Mouse (Mus musculus) layer of hippocampus, postnatal 10 days (tissue): ENCODE results near the gene Ncl. TPM values are rescaled to one million over a fixed set of nuclear protein-coding genes. Genes with fewer than 3 reads are reported as not detected.

Experiments used
- DNase-seq, 2 experiments: peaks; one replicate each; pipeline ENCODE4 v3.0.0; 2021; ENCODE audit warnings: low spot score in 2 of 2
- total RNA-seq, 2 experiments: library from RNA; stranded (reverse); gene quantifications; 2 replicates each; pipeline ENCODE4 v1.2.3; 2021

Gene Ncl
- total RNA-seq, 2 experiments from 2014 or later = 192 to 208 TPM

DNA sequence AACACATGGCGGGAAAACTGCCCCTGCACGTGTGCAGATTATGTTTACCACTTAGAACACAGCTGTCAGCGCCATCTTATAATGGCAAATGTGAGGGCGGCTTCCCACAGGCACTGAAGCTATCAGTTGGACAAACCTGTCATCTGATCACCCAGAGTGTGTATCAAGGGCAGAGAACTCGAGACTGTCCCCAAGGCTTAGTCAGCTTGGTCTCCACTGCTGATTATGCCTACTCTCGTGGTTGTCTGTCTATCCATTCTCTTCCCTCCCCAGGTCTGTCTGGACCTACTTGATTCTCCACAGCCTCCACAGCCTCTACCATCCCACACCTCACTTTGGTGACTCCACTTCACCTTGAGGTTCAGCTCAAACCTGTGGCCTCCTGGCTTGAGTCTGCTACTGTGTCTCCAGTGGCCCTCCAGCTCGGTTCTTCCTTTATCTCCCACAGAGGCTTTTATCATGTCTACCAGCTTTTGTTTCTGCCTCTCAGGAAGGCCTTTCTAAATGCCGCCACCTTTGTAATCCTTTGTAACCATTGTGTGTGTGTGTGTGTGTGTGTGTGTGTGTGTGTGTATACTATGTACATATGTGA is 38.3 kb downstream of the Ncl start:
- no peak for DNase-seq

DNA sequence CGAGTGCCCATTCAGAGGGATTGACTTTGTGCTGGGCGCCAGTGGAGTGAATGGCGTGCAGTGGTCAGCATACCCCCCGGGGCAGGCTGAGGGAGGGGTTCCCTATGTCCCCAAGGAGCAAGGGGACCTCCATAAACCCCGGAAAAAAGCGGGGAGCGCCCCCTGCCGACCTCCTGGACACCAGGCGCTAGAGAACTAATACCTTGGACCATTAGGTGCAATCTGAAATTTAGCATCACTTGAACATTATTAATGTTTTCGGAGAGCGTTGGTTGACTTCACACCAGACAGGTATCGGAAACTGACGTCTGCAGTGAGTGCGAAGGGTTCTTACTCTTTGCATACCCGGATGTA is 45.5 kb downstream of the Ncl start:
- peak in 1 of 2 experiments; percentile 52 for DNase-seq

DNA sequence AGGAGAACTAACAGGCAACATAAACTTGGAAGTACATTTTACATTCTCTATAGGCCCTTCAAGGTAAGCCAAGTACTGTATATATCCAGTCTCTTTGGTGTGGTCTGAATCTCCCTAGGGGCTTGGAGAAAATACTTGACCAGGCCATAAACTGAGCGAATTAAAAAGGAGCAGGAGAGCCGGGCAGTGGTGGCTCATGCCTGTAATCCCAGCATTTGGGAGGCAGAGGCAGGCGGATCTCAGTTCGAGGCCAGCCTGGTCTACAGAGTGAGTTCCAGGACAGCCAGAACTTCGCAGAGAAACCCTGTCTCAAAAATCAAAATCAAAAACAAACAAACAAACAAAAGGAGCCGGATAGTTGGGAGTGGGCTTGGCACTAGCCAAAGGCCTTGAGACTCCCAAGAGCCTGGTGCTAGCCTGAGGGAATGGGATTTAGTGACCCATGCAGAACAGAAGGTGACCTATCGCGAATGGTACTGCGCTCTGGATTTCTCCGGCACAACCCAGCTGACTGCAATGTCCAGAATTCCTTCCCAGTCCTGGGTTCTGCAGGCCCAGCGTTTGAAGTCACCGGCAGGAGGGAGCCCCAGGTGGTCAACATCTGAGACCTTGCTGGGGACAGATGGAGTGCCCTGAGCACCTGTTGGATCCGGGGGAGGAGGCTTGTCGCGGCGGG is 46.0 kb downstream of the Ncl start:
- DNase-seq = no peak

DNA sequence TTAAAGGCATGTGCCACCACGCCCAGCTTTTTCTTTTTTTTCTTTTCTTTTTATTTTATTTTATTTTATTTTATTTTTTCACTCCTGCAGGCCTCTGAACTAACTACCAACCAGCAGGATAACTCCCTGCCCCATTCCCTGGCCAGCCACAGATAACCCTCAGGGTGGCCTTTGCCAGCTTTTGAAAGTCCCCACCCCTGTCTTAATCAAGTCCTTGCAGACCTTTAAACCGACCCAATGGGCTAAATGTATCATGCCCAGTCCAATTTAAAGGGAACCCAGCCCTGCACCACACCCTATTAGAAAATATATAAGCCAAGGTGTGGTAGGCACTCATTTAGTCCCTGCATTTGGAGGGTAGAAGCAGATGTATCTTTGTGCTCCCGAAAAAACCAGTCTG is 46.9 kb downstream of the Ncl start:
- DNase-seq = no peak

DNA sequence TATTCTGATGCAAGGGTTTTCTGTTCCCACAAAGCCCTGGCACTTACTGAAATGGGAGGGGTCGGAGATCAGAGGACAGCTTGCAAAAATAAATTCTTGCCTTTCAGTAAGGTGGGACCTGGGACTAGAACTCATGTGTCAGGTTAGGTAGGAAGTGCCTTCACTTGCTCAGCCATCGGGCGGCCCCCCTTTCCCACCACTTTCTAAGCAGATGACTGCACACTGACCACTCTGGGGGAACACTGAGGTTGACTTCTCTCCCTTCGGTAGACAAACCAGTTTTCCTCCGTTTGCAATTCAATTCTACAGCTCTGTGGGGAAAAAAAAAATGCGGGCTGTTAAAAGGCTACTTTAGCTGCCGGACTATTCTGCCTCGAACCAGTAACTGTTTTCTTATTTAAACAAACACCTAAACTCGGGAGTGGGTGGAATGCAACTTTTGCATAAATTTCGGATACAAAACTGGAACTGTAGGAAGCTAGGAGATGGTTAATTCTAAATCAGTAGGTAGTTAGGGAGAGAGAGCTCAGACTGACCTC is 47.7 kb downstream of the Ncl start:
- DNase-seq = no peak

DNA sequence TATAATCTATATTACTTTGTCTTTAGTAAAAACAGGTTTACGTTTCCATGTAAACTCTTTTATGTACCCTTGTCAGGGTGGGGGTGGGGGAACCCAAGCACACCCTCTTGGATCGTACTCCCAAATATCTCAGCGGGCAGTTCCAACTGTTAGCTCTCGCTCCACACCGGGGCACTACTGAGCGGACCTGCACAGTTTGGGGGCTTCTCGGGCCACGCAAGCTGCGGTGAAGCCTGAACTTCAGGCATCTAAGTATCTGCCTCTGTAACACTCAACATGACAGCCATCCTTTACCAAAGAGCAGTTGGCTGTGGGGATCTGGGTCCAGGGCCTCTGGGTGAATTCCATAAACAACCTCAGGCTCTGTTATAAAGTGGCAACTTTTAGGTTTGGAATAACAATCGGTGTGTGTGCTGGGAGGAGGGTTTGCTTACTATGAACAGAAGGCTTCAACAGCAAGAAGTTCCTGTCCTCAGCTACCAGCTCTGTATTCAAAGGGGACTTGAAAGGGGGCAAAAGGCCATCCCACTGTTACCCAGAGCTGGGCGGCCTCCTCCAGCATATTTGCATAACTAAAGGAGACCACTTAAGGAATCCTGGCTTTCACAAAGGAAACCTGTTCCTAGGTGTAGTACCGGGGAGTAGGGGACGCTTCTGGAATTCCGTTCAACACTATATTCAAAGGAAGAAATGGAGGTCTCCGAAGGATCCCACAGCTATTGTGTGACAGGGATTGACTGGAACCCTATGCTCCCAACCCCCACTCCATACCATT is 48.5 kb downstream of the Ncl start:
- no peak for DNase-seq

DNA sequence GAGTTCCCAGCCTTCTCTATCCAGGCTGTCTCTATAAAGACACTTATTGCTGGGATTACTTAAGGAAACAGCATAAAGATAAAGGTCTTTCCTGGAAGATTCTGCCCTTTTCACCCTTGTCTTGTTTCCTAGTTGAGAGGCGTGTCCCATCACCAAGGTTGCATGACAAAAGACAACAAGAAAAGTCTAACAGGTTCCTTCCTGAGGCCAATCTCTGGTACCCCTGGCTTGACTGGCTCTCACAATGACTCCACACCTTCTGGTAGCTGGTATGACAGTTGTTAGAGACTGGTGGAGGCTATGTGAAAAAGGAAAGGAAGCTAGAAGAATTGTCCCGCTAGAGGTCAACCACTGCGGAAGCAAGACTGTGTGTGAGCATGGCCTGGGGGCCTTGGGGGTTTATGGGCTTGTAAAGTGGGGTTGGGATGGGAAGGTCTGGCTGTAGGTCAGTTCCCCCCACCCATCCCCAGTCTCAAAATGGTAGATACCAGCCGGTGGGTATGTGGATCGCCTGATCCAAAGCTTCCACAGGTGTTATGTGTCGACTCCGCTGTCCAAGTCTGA is 49.8 kb downstream of the Ncl start:
- no peak for DNase-seq

DNA sequence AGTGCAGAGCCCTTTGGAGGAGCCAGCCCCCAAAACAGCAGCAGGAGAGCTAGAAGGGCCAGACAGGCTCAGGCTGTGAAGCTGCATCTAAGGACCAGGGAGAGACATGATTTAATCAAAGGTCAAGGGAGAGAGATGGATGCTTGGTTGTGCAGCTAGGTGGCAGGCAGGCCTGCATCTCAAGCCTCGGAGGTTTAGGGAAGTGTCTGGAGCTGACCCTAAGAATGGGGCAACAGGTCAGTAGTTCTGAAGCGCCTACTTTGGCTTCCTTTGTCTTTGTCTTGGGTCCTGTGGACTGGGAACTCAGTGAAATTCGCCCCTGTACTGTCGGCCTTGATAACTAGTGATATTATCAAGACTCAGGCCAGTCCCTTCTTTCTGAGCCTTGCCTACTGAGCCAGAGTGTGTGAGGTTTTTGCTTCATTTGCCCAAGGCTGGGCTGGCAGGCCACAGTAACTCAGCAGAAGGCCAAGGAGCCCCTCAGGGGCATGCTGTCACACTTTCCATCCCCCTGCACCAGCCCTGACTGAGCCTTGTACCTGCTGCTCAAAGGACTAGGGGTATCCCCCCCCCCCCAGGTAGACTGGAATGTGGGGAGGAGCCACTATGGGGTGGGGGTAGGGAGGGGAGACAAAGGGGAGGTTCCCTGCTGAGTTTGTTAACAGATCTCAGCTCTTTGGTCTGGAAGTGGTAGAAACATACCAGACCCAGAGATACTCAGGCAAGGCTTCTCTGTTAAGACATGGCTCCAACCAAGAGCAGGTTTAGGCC is 51.1 kb downstream of the Ncl start:
- DNase-seq = no peak

DNA sequence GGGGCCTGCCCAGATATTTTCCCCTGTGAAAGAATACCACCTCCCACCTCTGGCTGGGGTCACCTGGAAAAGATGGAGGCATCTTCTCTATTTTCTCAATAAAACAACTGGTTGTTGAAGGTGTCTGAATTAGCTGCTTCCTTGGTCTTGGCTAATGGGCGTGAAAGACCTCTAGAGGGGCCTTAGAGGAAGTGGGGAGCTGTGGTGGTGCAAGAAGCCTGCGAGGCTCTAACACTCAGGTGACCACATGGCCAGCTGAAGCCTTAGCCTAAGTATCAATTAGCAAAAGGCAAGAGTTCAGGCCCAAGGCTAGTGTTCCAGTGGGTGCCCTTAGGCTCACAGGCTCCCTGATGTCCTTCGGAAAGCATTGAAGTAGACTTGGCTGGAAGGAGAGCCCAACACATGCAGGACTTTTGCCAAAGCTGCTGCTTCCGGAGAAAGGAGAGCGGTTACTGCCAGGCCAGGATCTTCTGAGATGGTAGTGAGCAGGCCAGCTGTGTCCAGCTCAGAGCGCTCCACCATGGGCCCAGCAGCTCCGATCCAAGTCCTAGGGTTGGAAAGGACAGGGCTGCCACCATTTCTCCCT is 51.9 kb downstream of the Ncl start:
- no peak for DNase-seq

DNA sequence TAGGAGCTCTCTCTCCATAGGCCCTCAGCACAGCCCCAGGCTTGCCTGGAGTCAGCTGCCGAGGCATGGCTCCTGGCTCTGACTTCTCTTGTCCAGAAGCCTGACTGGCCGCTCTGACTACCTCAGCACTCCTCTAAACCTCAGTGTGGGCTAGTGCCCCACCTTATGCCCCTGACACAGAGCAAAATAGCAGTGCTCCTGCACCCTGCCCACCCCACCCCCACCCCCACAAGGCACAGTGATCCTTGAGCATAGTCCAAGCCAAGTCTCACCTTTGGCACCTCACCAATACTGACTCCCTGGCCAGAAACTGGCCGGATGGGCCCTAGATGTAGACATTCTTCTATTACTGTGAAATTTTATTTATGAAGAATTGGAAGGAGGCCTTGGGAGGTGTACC is 52.5 kb downstream of the Ncl start:
- no peak for DNase-seq

DNA sequence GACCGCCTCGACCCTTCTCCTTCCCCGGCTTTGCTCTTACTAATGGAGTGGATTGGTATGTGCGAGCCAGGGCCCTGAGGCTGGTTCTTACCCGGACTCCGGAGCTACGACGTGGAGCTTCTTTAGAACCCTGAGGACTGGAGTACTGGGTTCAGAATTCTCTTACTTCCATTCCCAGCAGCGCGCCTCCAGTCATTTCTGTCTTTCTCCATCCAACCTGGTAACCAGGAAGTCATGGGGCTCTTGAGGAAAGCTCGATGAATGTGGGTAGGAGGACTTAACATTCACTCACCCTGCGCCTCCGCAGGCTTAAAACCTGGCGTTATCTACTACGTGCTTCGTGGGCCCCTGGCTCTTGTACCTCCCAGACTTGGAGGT is 55.3 kb downstream of the Ncl start:
- DNase-seq = peak in 1 of 2 experiments; percentile 25

DNA sequence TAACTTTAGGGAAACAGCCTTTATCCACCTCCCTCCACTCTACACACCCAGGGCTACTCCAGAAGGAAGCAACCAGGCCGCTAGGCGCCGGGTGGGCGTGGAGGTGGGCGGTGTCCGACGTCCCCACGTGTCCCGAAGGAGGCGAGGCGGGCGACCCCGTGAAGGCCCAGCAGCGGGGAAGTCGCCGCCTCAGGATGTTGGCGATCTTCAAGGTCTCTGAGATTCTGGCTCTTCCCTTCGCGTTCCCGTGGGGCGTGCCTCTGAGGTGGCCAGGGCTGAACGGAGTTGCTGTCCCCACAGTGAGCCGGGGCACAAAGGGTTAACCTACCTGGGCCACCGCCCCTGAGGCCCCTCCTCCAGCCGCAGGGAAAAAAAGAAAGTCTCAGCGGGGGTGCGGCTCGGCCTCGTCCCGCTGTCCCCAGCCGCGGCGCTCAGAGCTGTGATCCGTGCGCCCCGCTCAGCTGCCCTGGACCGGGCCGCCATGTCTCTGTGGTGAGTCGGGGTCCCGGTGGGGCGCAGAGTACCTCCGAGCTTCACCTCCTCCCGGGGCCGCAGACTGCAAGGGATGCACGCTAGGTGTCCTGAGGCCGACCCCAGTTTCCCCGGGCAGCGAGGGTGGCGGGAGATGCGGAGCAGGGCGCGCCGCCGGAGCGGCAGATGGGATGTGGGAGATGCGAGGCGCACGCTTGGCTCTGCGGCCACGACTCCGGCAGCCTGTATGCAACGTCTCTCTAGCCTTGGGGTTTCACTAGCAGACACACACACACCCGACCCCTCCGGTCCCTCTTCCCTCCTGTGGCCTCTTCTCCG is 55.9 kb downstream of the Ncl start:
- peak; percentile 60 to 72 for DNase-seq

DNA sequence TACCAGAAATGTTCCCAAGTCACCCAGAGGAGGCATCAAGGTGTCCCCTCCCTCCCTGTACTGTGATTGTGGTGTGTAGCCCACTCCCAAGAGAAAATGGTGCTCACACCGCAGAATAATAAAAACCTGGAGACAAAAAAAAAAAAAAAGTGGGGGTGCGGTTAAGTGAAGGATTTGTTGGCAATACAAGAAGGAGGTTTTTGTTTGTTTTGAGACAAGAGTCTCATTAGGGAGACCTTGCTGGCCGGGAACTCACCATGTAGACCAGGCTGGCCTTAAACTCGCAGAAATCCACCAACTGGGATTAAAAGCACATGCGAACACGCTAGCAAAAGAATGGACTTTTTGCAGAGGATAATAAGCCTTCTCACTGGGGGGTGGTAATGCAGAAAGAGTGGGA is 56.7 kb downstream of the Ncl start, which contains the start of gene B3gnt7:
TSS of gene B3gnt7 (plus strand) at position 301 of the 400 bp plus-strand sequence.
- no peak for DNase-seq

DNA sequence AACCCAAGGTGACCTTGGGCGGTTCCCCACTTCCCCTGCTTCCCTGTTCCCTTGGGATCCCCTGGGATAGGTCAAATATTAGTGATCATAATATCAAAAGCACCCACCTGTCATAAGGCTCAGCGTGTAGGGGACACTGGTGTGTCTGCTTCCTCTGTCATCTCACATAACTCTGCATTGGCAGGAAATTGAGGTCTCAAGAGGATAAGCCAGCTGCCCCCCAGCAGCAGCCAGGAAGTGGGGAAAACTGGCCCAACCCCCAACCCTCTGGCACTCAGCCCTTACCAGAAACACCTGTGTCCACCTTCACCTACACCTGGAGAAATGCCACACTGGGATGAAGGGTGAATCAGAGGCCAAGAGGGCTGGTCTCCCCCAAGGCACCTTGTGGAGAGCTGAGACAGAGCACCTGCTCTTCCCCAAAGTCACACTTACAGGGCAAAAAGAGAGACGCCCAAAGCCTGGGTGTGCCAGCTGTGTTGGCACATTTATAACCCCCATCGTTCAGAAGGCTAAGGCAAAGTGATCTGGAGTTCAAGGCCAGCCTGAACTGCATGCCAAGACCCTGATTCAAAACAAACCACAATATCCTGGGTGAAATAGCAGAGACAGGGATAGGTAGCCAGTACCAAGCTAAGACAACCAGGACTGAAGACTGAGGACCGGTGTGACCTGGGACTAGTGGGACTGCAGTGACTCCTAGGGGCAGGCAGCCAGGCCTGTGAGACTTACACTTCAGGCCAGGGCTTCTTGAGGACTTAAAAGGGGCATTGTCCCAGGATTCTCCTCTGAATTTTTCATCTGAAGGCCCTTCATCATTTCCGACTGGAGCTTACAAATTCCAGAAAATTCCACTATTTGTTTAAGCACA is 57.7 kb downstream of the Ncl start:
- no peak for DNase-seq

DNA sequence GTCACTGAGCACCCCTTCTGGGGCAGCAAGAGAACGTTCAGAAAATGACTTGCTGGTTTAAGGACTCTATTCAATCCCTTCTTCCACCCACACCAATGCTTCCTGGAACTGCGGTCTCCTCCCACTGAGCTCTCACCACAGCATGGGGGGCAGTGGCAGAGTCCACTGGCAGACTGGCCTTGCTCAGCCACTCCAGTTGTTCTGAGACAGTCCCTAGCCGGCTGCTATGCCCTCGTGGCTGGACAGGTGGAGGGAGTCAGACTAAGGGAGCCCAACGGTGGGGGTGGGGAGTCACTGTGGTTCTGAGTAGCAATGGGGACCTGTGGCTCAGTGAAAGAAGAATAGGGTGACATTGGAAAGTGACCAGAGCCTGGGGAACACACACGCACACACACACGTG is 58.5 kb downstream of the Ncl start:
- DNase-seq = no peak

DNA sequence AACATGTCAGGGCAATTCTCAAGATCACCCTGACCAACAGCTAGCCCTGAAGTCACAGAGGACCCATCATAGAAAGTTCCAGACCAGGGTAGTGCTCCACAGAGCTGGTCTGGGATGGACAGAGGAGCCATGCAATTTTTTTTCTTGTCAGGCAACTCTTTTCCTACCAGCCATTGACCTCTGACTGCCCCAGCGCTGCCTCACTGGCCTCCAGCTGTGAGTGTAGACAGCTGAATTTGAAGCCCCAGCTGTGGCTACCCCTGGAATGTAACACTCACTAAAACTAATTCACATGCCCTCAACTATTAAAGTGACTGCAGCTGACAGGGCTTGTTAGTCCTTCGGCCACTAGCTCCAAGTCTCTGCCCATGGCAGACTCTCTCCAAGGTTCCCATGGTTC is 59.1 kb downstream of the Ncl start:
- DNase-seq = no peak
